8 mouse cellular contexts compared by ENCODE assay signal in the genomic region with DNA sequence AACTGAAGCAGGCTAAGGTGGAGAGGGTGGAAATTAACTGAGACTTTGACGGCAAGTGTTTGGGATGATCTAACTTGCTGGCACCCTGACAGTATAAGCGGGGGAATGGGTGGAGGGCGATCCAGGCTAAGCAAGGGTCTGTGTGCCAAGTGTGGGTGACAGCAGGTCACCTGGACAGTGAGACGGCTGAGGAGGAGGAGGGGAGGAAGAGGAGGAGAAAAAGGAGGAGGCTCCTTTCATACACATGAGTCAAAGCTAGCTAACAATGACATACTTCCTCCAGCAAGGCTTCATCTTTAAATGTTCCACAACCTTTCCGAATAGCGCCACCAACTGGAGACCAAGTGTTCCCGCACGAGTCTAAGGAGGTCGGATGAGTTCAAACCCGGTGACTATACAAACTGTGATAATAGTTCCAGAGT. TPM values are rescaled to one million over a fixed set of nuclear protein-coding genes. Genes with fewer than 3 reads are reported as not detected.
DNase-seq lines count a peak whose midpoint lies in the region; ATAC-seq and TF ChIP-seq lines count a peak whose summit lies in the region.

No protein-coding gene starts in this region.

- no peak for TF ChIP-seq POLR2A in limb, embryonic 14.5 days (IDR thresholded peaks at IDR 0.05; ENCODE audit: borderline replicate concordance, extremely low read depth, insufficient read depth, insufficient read length)
- no peak for TF ChIP-seq POLR2A in heart, adult 2 months (IDR thresholded peaks at IDR 0.05; ENCODE audit: insufficient read depth, low read depth, low read length)

- H3K9ac ChIP-seq in limb, embryonic 14.5 days (ENCODE audit: low read depth, low read length, severe bottlenecking) = no peak overlapping the region
- H3K9ac ChIP-seq in heart, adult 2 months (ENCODE audit: low read depth, low read length) = peak overlapping the region; percentile 53
- H3K9ac ChIP-seq in kidney, embryonic 16.5 days (replicated peaks; ENCODE audit: low read length) = no peak overlapping the region

- WGBS in limb, embryonic 14.5 days = 30% methylated on average over 10 of the region's 10 CpGs
- 35% methylated on average over 10 of the region's 10 CpGs for WGBS in limb, embryonic 10.5 days
- WGBS in heart, adult 2 months = 7% methylated on average over 10 of the region's 10 CpGs
- WGBS in kidney, embryonic 16.5 days = 29% methylated on average over 10 of the region's 10 CpGs

- TF ChIP-seq CTCF in G1E (IDR thresholded peaks at IDR 0.05; ENCODE audit: low read depth, low read length) = peak; percentile 44; the same call in 1 of the 2 replicates
- peak; percentile 80 for TF ChIP-seq CTCF in heart, adult 2 months (IDR thresholded peaks at IDR 0.05)

- no peaks in the 10 kb centered on the region for H3K27me3 ChIP-seq in limb, embryonic 14.5 days (ENCODE audit: control insufficient read depth, insufficient read depth, low read length)
- H3K27me3 ChIP-seq in limb, embryonic 10.5 days (ENCODE audit: low read depth, poor library complexity, severe bottlenecking) = no peaks in the 10 kb centered on the region
- no peaks in the 10 kb centered on the region for H3K27me3 ChIP-seq in G1E (ENCODE audit: insufficient read depth, low read length)
- H3K27me3 ChIP-seq in heart, adult 2 months (ENCODE audit: control insufficient read depth, insufficient read depth, low read length) = no peaks in the 10 kb centered on the region
- H3K27me3 ChIP-seq in kidney, embryonic 16.5 days (ENCODE audit: insufficient read depth, low read length) = no peaks in the 10 kb centered on the region

- H3K4me1 ChIP-seq in limb, embryonic 14.5 days (ENCODE audit: control insufficient read depth, insufficient read depth, low read length) = no peaks in the 10 kb centered on the region
- H3K4me1 ChIP-seq in limb, embryonic 10.5 days = no peaks in the 10 kb centered on the region
- H3K4me1 ChIP-seq in G1E (ENCODE audit: insufficient read depth, low read depth, low read length) = peaks cover 14% of the 10 kb centered on the region
- H3K4me1 ChIP-seq in heart, adult 2 months (ENCODE audit: control insufficient read depth, insufficient read depth, low read length) = 0 out of 2 replicates have a peak, but pooled peaks cover 2% of the 10 kb centered on the region
- H3K4me1 ChIP-seq in kidney, embryonic 16.5 days (ENCODE audit: insufficient read depth, low read length) = peaks cover 6% of the 10 kb centered on the region; the same call in 1 of the 2 replicates

- TF ChIP-seq EP300 in heart, adult 2 months (IDR thresholded peaks at IDR 0.05; ENCODE audit: insufficient read depth, low read depth, low read length) = 0 out of 2 replicates have a peak, but pooled peaks have one; percentile 50

- ATAC-seq in limb, embryonic 14.5 days (ENCODE audit: low FRiP score, low read depth) = 0 out of 2 replicates have a peak, but pooled peaks have one; percentile 41
- ATAC-seq in G1E (ENCODE audit: extremely low read depth, insufficient number of reproducible peaks, low FRiP score, poor library complexity, severe bottlenecking) = 0 out of 2 replicates have a peak, but pooled peaks have one; percentile 15
- ATAC-seq in kidney, embryonic 16.5 days (ENCODE audit: low FRiP score, low TSS enrichment) = peak; percentile 42; the same call in 1 of the 2 replicates

- H3K27ac ChIP-seq in limb, embryonic 14.5 days (replicated peaks; ENCODE audit: low read depth, low read length) = no peak overlapping the region
- no peak overlapping the region for H3K27ac ChIP-seq in limb, embryonic 10.5 days
- no peak overlapping the region for H3K27ac ChIP-seq in heart, adult 2 months
- H3K27ac ChIP-seq in kidney, embryonic 16.5 days (ENCODE audit: low read length) = no peak overlapping the region

- DNase-seq in limb, embryonic 14.5 days (ENCODE audit: low spot score) = no peak
- DNase-seq in limb, embryonic 10.5 days (ENCODE audit: low spot score) = no peak
- no peak for DNase-seq in G1E (ENCODE audit: low spot score)
- DNase-seq in cerebellum, adult 11-12 months = peak; percentile 75
- peak; percentile 48 to 49 for DNase-seq in heart, adult 2 months
- peak; percentile 77 for DNase-seq in lung, postnatal 25 days (ENCODE audit: low spot score)
- peak; percentile 42 for DNase-seq in testis, postnatal 14 days (ENCODE audit: low spot score)

- H3K4me2 ChIP-seq in limb, embryonic 14.5 days (replicated peaks; ENCODE audit: low read depth, low read length, severe bottlenecking) = no peak overlapping the region
- H3K4me2 ChIP-seq in kidney, embryonic 16.5 days (replicated peaks; ENCODE audit: low read depth, low read length) = no peak overlapping the region

- no peaks in the 10 kb centered on the region for H3K9me3 ChIP-seq in limb, embryonic 14.5 days (ENCODE audit: control insufficient read depth, low read length)
- H3K9me3 ChIP-seq in limb, embryonic 10.5 days (replicated peaks) = no peaks in the 10 kb centered on the region
- H3K9me3 ChIP-seq in G1E (replicated peaks) = no peaks in the 10 kb centered on the region
- H3K9me3 ChIP-seq in kidney, embryonic 16.5 days (ENCODE audit: low read length) = no peaks in the 10 kb centered on the region

- H3K4me3 ChIP-seq in limb, embryonic 14.5 days (replicated peaks; ENCODE audit: low read length) = no peak overlapping the region
- no peak overlapping the region for H3K4me3 ChIP-seq in limb, embryonic 10.5 days
- H3K4me3 ChIP-seq in G1E (ENCODE audit: low read depth, low read length) = no peak overlapping the region
- 0 out of 2 replicates have a peak overlapping the region, but pooled peaks have one; percentile 33 for H3K4me3 ChIP-seq in heart, adult 2 months
- no peak overlapping the region for H3K4me3 ChIP-seq in kidney, embryonic 16.5 days (ENCODE audit: low read length)

- intact Hi-C loops in heart, adult 2 months (cut with DNase I) = loop anchor here (5.0 kb wide), 1 partner anchor 41 kb away; no protein-coding TSS in a partner anchor

- H3K36me3 ChIP-seq in limb, embryonic 14.5 days (ENCODE audit: control insufficient read depth, insufficient read depth, low read length) = peaks cover 2% of the 10 kb centered on the region; the same call in 1 of the 2 replicates
- peaks cover 6% of the 10 kb centered on the region for H3K36me3 ChIP-seq in limb, embryonic 10.5 days
- H3K36me3 ChIP-seq in G1E (replicated peaks) = peaks cover 3% of the 10 kb centered on the region
- H3K36me3 ChIP-seq in heart, adult 2 months (ENCODE audit: control insufficient read depth, insufficient read depth, low read length) = no peaks in the 10 kb centered on the region
- no peaks in the 10 kb centered on the region for H3K36me3 ChIP-seq in kidney, embryonic 16.5 days (ENCODE audit: insufficient read depth, low read length)

- no peaks in the 10 kb centered on the region for H3K79me2 ChIP-seq in heart, adult 2 months (replicated peaks; ENCODE audit: control insufficient read depth, insufficient read depth, low read length)

RNA-seq across cellular contexts. Expression of a gene that starts 10.3 kb away (rescaled TPM):
- 16.3 and 19.8 TPM in 2 replicates for polyA plus RNA-seq in limb, embryonic 14.5 days (2012; rRNA removed)
- polyA plus RNA-seq in limb, embryonic 14.5 days (2014; fragmentation: Nextera tagmentation; extraction: Ambion mirVana) = 15.7 and 17.9 TPM in 2 replicates
- polyA plus RNA-seq in limb, embryonic 10.5 days (2016; fragmentation: Nextera tagmentation; extraction: Ambion mirVana) = 18.0 and 24.2 TPM in 2 replicates
- total RNA-seq in G1E (2014; fragmentation: Nextera tagmentation) (10.7 and 15.2 TPM in 2 replicates), G1E (2017) (7.0 and 8.9 TPM in 2 replicates)
- 8.8 and 9.1 TPM in 2 replicates for polyA plus RNA-seq in G1E (2012)
- total RNA-seq in heart, adult 2 months (2021) = 1 to 10 TPM; 2.1 to 2.6 TPM
- 2.1 and 3.0 TPM in 2 replicates for polyA plus RNA-seq in heart, adult 2 months (2012; rRNA removed)
- polyA plus RNA-seq in kidney, embryonic 16.5 days (2015; fragmentation: Nextera tagmentation; extraction: Ambion mirVana) = 20.7 and 24.6 TPM in 2 replicates

RNA-seq across cellular contexts. Expression of a gene that starts 13.1 kb away (rescaled TPM):
- polyA plus RNA-seq in limb, embryonic 14.5 days (2012; rRNA removed) = 11.7 and 17.0 TPM in 2 replicates
- 12.1 and 12.2 TPM in 2 replicates for polyA plus RNA-seq in limb, embryonic 14.5 days (2014; fragmentation: Nextera tagmentation; extraction: Ambion mirVana)
- polyA plus RNA-seq in limb, embryonic 10.5 days (2016; fragmentation: Nextera tagmentation; extraction: Ambion mirVana) = 1.8 and 2.4 TPM in 2 replicates
- not detected in 2 replicates for total RNA-seq in G1E (2014; fragmentation: Nextera tagmentation)
- total RNA-seq in G1E (2017) = 0.05 TPM in 1 of 2 replicates, not detected in the other
- polyA plus RNA-seq in G1E (2012) = not detected in 2 replicates
- total RNA-seq in heart, adult 2 months (2021) = not detected
- not detected in 2 replicates for polyA plus RNA-seq in heart, adult 2 months (2012; rRNA removed)
- 1.3 and 1.9 TPM in 2 replicates for polyA plus RNA-seq in kidney, embryonic 16.5 days (2015; fragmentation: Nextera tagmentation; extraction: Ambion mirVana)

RNA-seq across cellular contexts. Expression of a gene that starts 17.1 kb away (rescaled TPM):
- 55.6 and 56.6 TPM in 2 replicates for polyA plus RNA-seq in limb, embryonic 14.5 days (2012; rRNA removed)
- 148 and 163 TPM in 2 replicates for polyA plus RNA-seq in limb, embryonic 14.5 days (2014; fragmentation: Nextera tagmentation; extraction: Ambion mirVana)
- polyA plus RNA-seq in limb, embryonic 10.5 days (2016; fragmentation: Nextera tagmentation; extraction: Ambion mirVana) = 166 and 173 TPM in 2 replicates
- 36.6 and 43.8 TPM in 2 replicates for total RNA-seq in G1E (2014; fragmentation: Nextera tagmentation)
- 50.4 and 53.7 TPM in 2 replicates for total RNA-seq in G1E (2017)
- polyA plus RNA-seq in G1E (2012) = 2.1 and 3.7 TPM in 2 replicates
- total RNA-seq in heart, adult 2 months (2021) = 100 to 1,000 TPM; 129 to 131 TPM
- 52.2 and 94.2 TPM in 2 replicates for polyA plus RNA-seq in heart, adult 2 months (2012; rRNA removed)
- polyA plus RNA-seq in kidney, embryonic 16.5 days (2015; fragmentation: Nextera tagmentation; extraction: Ambion mirVana) = 197 and 202 TPM in 2 replicates

RNA-seq across cellular contexts. Expression of a gene that starts 46.8 kb away (rescaled TPM):
- 5.8 and 7.0 TPM in 2 replicates for polyA plus RNA-seq in limb, embryonic 14.5 days (2012; rRNA removed)
- 4.0 and 5.1 TPM in 2 replicates for polyA plus RNA-seq in limb, embryonic 14.5 days (2014; fragmentation: Nextera tagmentation; extraction: Ambion mirVana)
- 7.9 and 8.9 TPM in 2 replicates for polyA plus RNA-seq in limb, embryonic 10.5 days (2016; fragmentation: Nextera tagmentation; extraction: Ambion mirVana)
- total RNA-seq in G1E (2014; fragmentation: Nextera tagmentation) (10.2 and 12.5 TPM in 2 replicates), G1E (2017) (2.8 and 3.2 TPM in 2 replicates)
- polyA plus RNA-seq in G1E (2012) = 0.51 and 0.52 TPM in 2 replicates
- total RNA-seq in heart, adult 2 months (2021) = 1 to 10 TPM; 2.7 to 2.9 TPM
- 2.1 and 2.9 TPM in 2 replicates for polyA plus RNA-seq in heart, adult 2 months (2012; rRNA removed)
- polyA plus RNA-seq in kidney, embryonic 16.5 days (2015; fragmentation: Nextera tagmentation; extraction: Ambion mirVana) = 10.6 and 13.7 TPM in 2 replicates

Comparison
In these comparisons a context has a peak if more than half of its experiments do, and no peak if none do; other contexts are left out.
1. DNase-seq: peak in cerebellum, adult 11-12 months (single experiment), heart, adult 2 months (2 of 2), lung, postnatal 25 days (single experiment) and testis, postnatal 14 days (single experiment); none in limb, embryonic 14.5 days (single experiment), limb, embryonic 10.5 days (single experiment) and G1E (single experiment).
2. RNA of a gene that starts 17.1 kb away (polyA plus RNA-seq): 197 to 202 TPM in kidney, embryonic 16.5 days, 166 to 173 TPM in limb, embryonic 10.5 days, 55.6 to 163 TPM in limb, embryonic 14.5 days and 52.2 to 94.2 TPM in heart, adult 2 months; 2.1 to 3.7 TPM in G1E; every median in the first group is over 10 times any median in the second.
3. Peak in every context shown above with its lines, with median percentiles within 50 percentile points of each other: ATAC-seq.